Mouse (Mus musculus) layer of hippocampus, postnatal 14 days (tissue): Measurements from ENCODE around the gene Sel1l3. TPM values are rescaled to one million over a fixed set of nuclear protein-coding genes. Genes with fewer than 3 reads are reported as not detected.

Source experiments
- DNase-seq, 2 experiments: peaks; one replicate each; pipeline ENCODE4 v3.0.0; 2021 to 2022; ENCODE audit warnings: low spot score in 2 of 2, mixed read lengths in 1 of 2
- total RNA-seq, 2 experiments: library from RNA; stranded (reverse); gene quantifications; 2 replicates each; pipeline ENCODE4 v1.2.3; 2021

The Sel1l3 gene
- total RNA-seq, 2 experiments from 2014 or later: 39.0 to 42.9 TPM

GRCm38 (mm10) chr5:53105716-53106115 is 108.0 kb downstream of the Sel1l3 start:
- DNase-seq: peak in 1 of 2 experiments; percentile 17

- no peak for DNase-seq
Observed at GRCm38 (mm10) chr5:53104177-53104855, 109.4 kb downstream of the Sel1l3 start.

- no peak for DNase-seq
Observed at GRCm38 (mm10) chr5:53101848-53102473, 111.8 kb downstream of the Sel1l3 start.

GRCm38 (mm10) chr5:53091331-53091730 is 122.4 kb downstream of the Sel1l3 start:
- no peak for DNase-seq

- no peak for DNase-seq
Observed at GRCm38 (mm10) chr5:53087452-53087851, 126.3 kb downstream of the Sel1l3 start.

- no peak for DNase-seq
Observed at GRCm38 (mm10) chr5:53078453-53078852, 135.3 kb downstream of the Sel1l3 start.

- DNase-seq: no peak
Observed at GRCm38 (mm10) chr5:53074553-53074952, 139.2 kb downstream of the Sel1l3 start.

GRCm38 (mm10) chr5:53061532-53062130 is 152.1 kb downstream of the Sel1l3 start:
- DNase-seq: no peak

Other genes starting within 250 kb of the Sel1l3 start
- under 1 TPM in 1 of 2 experiments, not detected in 1; 0.07 TPM for gene Slc34a2, start 175.8 kb downstream of the Sel1l3 start, total RNA-seq
- 10 to 100 TPM; 35.6 to 37.2 TPM for gene Smim20, start 53.2 kb upstream of the Sel1l3 start, total RNA-seq